ENCODE assay signal across 7 mouse cellular contexts in the genomic region with DNA sequence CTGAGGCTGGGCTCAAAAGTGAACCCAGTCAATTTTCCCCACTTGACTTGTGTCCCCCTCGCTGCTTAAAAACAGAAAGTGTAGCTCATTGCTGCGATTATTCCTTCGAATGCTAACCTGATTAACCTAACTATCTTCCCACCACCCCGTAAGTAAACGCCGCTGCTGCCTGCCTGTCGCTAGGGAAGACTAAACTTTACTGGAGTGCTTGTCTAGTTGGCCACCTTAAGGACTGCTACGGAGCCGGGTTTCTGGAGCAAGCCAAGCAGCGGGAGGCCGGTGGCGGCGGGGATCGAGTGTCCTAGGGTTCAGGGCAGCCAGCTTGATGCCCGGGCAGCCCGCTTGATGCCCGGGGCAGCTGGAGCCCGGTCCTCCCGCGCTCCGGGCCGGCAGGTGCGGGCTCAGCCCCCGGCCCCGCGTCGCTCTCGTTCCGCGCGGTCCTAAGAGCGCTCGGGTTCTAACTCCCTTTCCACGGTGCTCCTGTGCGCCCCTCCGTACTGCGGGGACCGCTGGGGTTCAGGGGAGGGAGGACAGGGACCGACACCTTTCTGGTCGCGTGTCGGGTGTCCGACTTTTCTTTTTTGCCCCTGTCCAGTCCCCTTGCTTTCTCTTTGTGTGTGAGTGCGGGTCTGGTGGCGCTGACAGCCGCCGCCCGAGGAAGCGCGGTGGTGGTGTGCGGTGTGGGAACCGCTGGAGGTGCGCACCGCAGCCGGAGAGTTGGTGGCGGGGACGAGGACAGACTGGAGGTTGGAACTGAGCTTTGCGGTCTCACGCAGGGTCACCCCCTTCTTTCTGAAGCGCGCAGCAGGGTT. TPM values are rescaled to one million over a fixed set of nuclear protein-coding genes. Genes with fewer than 3 reads are reported as not detected.
DNase-seq lines count a peak whose midpoint lies in the region; ATAC-seq and TF ChIP-seq lines count a peak whose summit lies in the region.

No protein-coding gene starts in this region.

- H3K27me3 ChIP-seq in ES-Bruce4 (ENCODE audit: control insufficient read depth, insufficient read depth, low read length, poor library complexity, severe bottlenecking), result peaks cover 48% of the 10 kb centered on the region
- peaks cover 79% of the 10 kb centered on the region for H3K27me3 ChIP-seq in embryonic facial prominence, embryonic 14.5 days (replicated peaks; ENCODE audit: control insufficient read depth, insufficient read depth, low read length)
- peaks cover 20% of the 10 kb centered on the region for H3K27me3 ChIP-seq in heart, embryonic 16.5 days (ENCODE audit: control insufficient read depth, insufficient read depth, low read length)
- peaks cover 72% of the 10 kb centered on the region for H3K27me3 ChIP-seq in midbrain, embryonic 11.5 days (ENCODE audit: control insufficient read depth, insufficient read depth, low read length)
- no peaks in the 10 kb centered on the region for H3K27me3 ChIP-seq in stomach, postnatal 0 days (ENCODE audit: control insufficient read depth, insufficient read depth, low read length)

- TF ChIP-seq POLR2A in ES-Bruce4 (IDR thresholded peaks at IDR 0.05; ENCODE audit: insufficient read depth, low read length), result no peak

- no peaks in the 10 kb centered on the region for H3K9me3 ChIP-seq in ES-Bruce4 (replicated peaks; ENCODE audit: control insufficient read depth, insufficient read depth, low read length, poor library complexity, severe bottlenecking)
- H3K9me3 ChIP-seq in embryonic facial prominence, embryonic 14.5 days (ENCODE audit: control insufficient read depth, low read length), result no peaks in the 10 kb centered on the region
- no peaks in the 10 kb centered on the region for H3K9me3 ChIP-seq in heart, embryonic 16.5 days (replicated peaks; ENCODE audit: control insufficient read depth, low read length)
- no peaks in the 10 kb centered on the region for H3K9me3 ChIP-seq in midbrain, embryonic 11.5 days (ENCODE audit: control insufficient read depth, low read length)
- no peaks in the 10 kb centered on the region for H3K9me3 ChIP-seq in stomach, postnatal 0 days (ENCODE audit: control insufficient read depth, low read length)

- no peak overlapping the region for H3K27ac ChIP-seq in ES-Bruce4 (ENCODE audit: insufficient read depth, low read length)
- peak overlapping the region; percentile 46 for H3K27ac ChIP-seq in embryonic facial prominence, embryonic 14.5 days (replicated peaks; ENCODE audit: low read depth, low read length)
- peak overlapping the region; percentile 85 for H3K27ac ChIP-seq in heart, embryonic 16.5 days (ENCODE audit: low read length)
- H3K27ac ChIP-seq in midbrain, embryonic 11.5 days (ENCODE audit: low read depth, low read length), result peak overlapping the region; percentile 14; the same call in 1 of the 2 replicates
- H3K27ac ChIP-seq in stomach, postnatal 0 days (replicated peaks), result peak overlapping the region; percentile 76

- peak; percentile 44 for ATAC-seq in embryonic facial prominence, embryonic 14.5 days (ENCODE audit: low read depth)
- ATAC-seq in heart, embryonic 16.5 days (replicated peaks; ENCODE audit: extremely low read depth, insufficient read depth, low FRiP score), result no peak; the same call in 1 of the 2 replicates
- ATAC-seq in midbrain, embryonic 11.5 days (ENCODE audit: low FRiP score), result peak; percentile 25; the same call in 1 of the 2 replicates
- ATAC-seq in stomach, postnatal 0 days (ENCODE audit: low FRiP score, low TSS enrichment), result no peak

- no peaks in the 10 kb centered on the region for H3K36me3 ChIP-seq in ES-Bruce4 (ENCODE audit: control insufficient read depth, insufficient read depth, low read length, poor library complexity, severe bottlenecking)
- no peaks in the 10 kb centered on the region for H3K36me3 ChIP-seq in embryonic facial prominence, embryonic 14.5 days (ENCODE audit: control insufficient read depth, insufficient read depth, low read length)
- no peaks in the 10 kb centered on the region for H3K36me3 ChIP-seq in heart, embryonic 16.5 days (ENCODE audit: control insufficient read depth, insufficient read depth)
- no peaks in the 10 kb centered on the region for H3K36me3 ChIP-seq in midbrain, embryonic 11.5 days (ENCODE audit: control insufficient read depth, insufficient read depth, low read length)
- no peaks in the 10 kb centered on the region for H3K36me3 ChIP-seq in stomach, postnatal 0 days (ENCODE audit: control insufficient read depth, insufficient read depth, low read length)

- peak overlapping the region; percentile 34; the same call in 1 of the 2 replicates for H3K9ac ChIP-seq in ES-Bruce4 (ENCODE audit: low read depth, poor library complexity, severe bottlenecking)
- H3K9ac ChIP-seq in embryonic facial prominence, embryonic 14.5 days (ENCODE audit: low read depth, low read length), result peak overlapping the region; percentile 69
- H3K9ac ChIP-seq in heart, embryonic 16.5 days (ENCODE audit: low read length), result peak overlapping the region; percentile 81
- peak overlapping the region; percentile 65 for H3K9ac ChIP-seq in midbrain, embryonic 11.5 days (ENCODE audit: low read length)
- H3K9ac ChIP-seq in stomach, postnatal 0 days (ENCODE audit: low read length), result peak overlapping the region; percentile 56

- H3K4me1 ChIP-seq in ES-Bruce4 (ENCODE audit: control insufficient read depth, insufficient read depth, low read length), result no peaks in the 10 kb centered on the region
- peaks cover 20% of the 10 kb centered on the region for H3K4me1 ChIP-seq in embryonic facial prominence, embryonic 14.5 days (ENCODE audit: control insufficient read depth, insufficient read depth, low read length)
- H3K4me1 ChIP-seq in heart, embryonic 16.5 days (ENCODE audit: control insufficient read depth, insufficient read depth, low read length), result peaks cover 12% of the 10 kb centered on the region
- H3K4me1 ChIP-seq in midbrain, embryonic 11.5 days (ENCODE audit: control insufficient read depth, insufficient read depth, low read length), result peaks cover 16% of the 10 kb centered on the region
- H3K4me1 ChIP-seq in stomach, postnatal 0 days (replicated peaks; ENCODE audit: control insufficient read depth, insufficient read depth), result peaks cover 2% of the 10 kb centered on the region; the same call in 1 of the 2 replicates

- WGBS in embryonic facial prominence, embryonic 14.5 days, result under 1% methylated on average over 40 of the region's 61 CpGs
- WGBS in heart, embryonic 16.5 days, result under 1% methylated on average over 61 of the region's 61 CpGs
- WGBS in midbrain, embryonic 11.5 days, result under 1% methylated on average over 61 of the region's 61 CpGs
- WGBS in stomach, postnatal 0 days, result under 1% methylated on average over 59 of the region's 61 CpGs

- H3K4me3 ChIP-seq in ES-Bruce4 (ENCODE audit: low read depth, low read length), result peak overlapping the region; percentile 59
- H3K4me3 ChIP-seq in embryonic facial prominence, embryonic 14.5 days (ENCODE audit: low read depth, low read length), result peak overlapping the region; percentile 60
- peak overlapping the region; percentile 80 for H3K4me3 ChIP-seq in heart, embryonic 16.5 days (ENCODE audit: low read length)
- peak overlapping the region; percentile 55 for H3K4me3 ChIP-seq in midbrain, embryonic 11.5 days (ENCODE audit: low read depth, low read length)
- H3K4me3 ChIP-seq in stomach, postnatal 0 days (ENCODE audit: low read depth, low read length), result peak overlapping the region; percentile 61

- TF ChIP-seq CTCF in ES-Bruce4 (IDR thresholded peaks at IDR 0.05; ENCODE audit: low read depth, low read length), result no peak
- TF ChIP-seq CTCF in stomach, postnatal 0 days (IDR thresholded peaks at IDR 0.05; ENCODE audit: low read depth), result no peak

- TF ChIP-seq EP300 in ES-Bruce4 (IDR thresholded peaks at IDR 0.05; ENCODE audit: insufficient read depth, low read depth, low read length), result no peak
- TF ChIP-seq EP300 in stomach, postnatal 0 days (optimal IDR thresholded peaks at IDR 0.05), result no peak

- peak overlapping the region; percentile 94 for H3K4me2 ChIP-seq in embryonic facial prominence, embryonic 14.5 days (ENCODE audit: low read depth, low read length)
- peak overlapping the region; percentile 83 for H3K4me2 ChIP-seq in heart, embryonic 16.5 days (ENCODE audit: low read depth, low read length)
- peak overlapping the region; percentile 90 for H3K4me2 ChIP-seq in midbrain, embryonic 11.5 days
- H3K4me2 ChIP-seq in stomach, postnatal 0 days (replicated peaks; ENCODE audit: low read depth), result peak overlapping the region; percentile 93

- DNase-seq in adrenal gland, postnatal 10 days, result peak; percentile 62
- DNase-seq in embryonic facial prominence, embryonic 14.5 days (ENCODE audit: low spot score), result peak; percentile 63
- DNase-seq in kidney, postnatal 25 days, result peak; percentile 40 to 62
- peak; percentile 98 for DNase-seq in midbrain, embryonic 11.5 days (ENCODE audit: low spot score, missing footprints)
- peak; percentile 73 for DNase-seq in stomach, postnatal 0 days (ENCODE audit: low spot score)

RNA-seq across cellular contexts. Expression of a gene that starts 4.5 kb away (rescaled TPM):
- polyA plus RNA-seq in ES-Bruce4 (2011; ENCODE audit: insufficient read depth, insufficient read length, low read depth, missing spikeins), result 0.16 TPM in 1 of 2 replicates, not detected in the other
- 10 to 100 TPM; 14.7 to 14.8 TPM for total RNA-seq in adrenal gland, postnatal 10 days (2021)
- 7.8 and 10.6 TPM in 2 replicates for polyA plus RNA-seq in embryonic facial prominence, embryonic 14.5 days (2014; fragmentation: Nextera tagmentation; extraction: Ambion mirVana)
- 6.5 and 9.1 TPM in 2 replicates for polyA plus RNA-seq in heart, embryonic 16.5 days (2015; fragmentation: Nextera tagmentation; extraction: Ambion mirVana)
- 1.8 and 2.0 TPM in 2 replicates for polyA plus RNA-seq in midbrain, embryonic 11.5 days (2014; fragmentation: Nextera tagmentation; extraction: Ambion mirVana)
- polyA plus RNA-seq in stomach, postnatal 0 days (2015; fragmentation: Nextera tagmentation; extraction: Ambion mirVana), result 5.9 and 6.3 TPM in 2 replicates

Comparison
In these comparisons a context has a peak if more than half of its experiments do, and no peak if none do; other contexts are left out.
1. ATAC-seq: peak in embryonic facial prominence, embryonic 14.5 days (single experiment) and midbrain, embryonic 11.5 days (single experiment); none in heart, embryonic 16.5 days (single experiment) and stomach, postnatal 0 days (single experiment).
2. Peak in every context shown above with its lines, with median percentiles within 50 percentile points of each other: H3K4me3 ChIP-seq, H3K9ac ChIP-seq, DNase-seq and H3K4me2 ChIP-seq.